Mouse (Mus musculus) common myeloid progenitor, adult 5-6 weeks (primary cell): ENCODE measurements around the gene Oat. TPM values are rescaled to one million over a fixed set of nuclear protein-coding genes. Genes with fewer than 3 reads are reported as not detected.

Source experiments
- ATAC-seq: replicated peaks from 2 replicates; pipeline ENCODE4 v1.8.0; 2016; ENCODE audit warnings: low read depth, mild to moderate bottlenecking, moderate TSS enrichment, inconsistent platforms; ENCODE audit not compliant: poor library complexity, severe bottlenecking
- total RNA-seq: library from RNA; stranded (forward); fragments of 200-1000, 187-1606 nt; gene quantifications from 2 replicates; pipeline ENCODE4 v1.2.3, GENCODE M21; 2017

Oat gene
- total RNA-seq, 1 experiment from 2014 or later = 117 TPM

DNA sequence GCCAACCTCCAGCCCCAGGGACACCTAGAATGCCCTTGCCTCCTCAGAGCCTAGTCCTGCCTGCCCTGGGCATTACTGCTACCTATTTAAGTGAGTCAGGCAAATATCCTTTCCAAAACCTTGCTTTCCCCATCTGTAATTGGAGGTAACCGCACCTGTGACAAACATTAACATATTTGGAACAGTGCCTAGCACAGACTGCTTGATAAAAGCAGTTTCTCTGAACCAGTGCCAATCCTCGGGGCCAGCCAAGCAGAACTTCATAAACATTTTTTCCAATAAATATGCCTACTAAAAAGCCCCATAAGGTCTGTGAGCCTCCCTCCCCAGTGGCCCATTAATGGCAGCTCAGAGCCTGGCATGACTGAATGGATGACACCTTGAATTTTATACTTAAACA lies 22.1 kb downstream of the Oat start:
- ATAC-seq = no peak

DNA sequence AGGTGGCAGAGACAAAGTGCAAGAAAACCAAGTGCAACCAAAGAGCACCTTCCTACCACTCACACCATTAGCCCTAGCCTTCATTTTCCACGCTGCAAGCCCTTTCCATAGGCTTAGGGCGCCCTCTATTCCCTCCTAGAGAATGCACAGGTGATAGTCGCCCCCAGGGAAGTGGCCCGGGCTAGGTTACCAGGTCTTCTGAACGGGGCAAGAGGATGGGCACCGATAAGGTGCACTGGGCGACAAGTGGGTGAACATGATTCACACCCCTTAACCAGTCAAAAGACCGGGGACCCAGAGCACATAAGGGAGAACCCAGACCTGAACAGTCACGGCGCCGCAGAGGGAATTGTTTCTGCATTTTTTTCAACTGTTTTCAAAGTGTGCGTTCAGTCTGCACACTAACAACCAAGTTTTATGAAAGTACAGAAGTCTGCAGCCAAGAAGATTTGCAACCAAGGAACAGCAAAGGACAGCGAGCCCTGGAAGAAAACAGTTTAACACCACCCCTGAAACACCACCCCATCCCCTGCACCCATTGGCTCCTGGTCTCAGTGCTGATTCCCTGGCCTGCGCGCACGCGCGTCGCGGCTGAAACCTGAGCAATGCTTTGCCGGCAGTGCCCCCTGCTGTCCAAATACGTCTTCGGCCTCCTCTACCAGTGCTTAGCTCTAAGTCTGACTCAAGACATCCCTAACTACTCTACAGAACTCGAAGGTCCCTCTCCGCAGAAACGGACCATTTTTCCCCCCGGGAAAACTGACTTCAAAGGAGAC lies 24.7 kb downstream of the Oat start:
- peak; percentile 97 for ATAC-seq

DNA sequence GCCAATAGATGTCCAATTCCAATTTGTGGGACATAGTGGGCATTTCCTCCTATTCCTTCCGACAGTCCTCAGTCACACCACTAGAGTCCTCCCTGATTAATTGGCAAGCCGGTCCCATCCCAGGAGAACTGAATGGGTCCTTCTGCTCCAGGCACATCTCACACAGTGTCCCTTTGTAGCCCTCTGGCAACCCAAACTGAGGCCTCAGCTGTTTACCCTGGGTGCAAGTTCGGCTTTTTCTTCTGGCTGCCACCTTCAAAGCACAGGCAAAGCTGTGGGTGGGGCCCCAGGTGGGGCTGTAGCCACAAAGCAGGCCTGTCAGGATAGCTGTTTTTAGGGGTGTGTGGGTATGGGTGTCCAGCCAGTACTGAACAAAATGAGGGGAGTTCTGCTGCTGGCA lies 29.1 kb downstream of the Oat start:
- ATAC-seq = no peak

DNA sequence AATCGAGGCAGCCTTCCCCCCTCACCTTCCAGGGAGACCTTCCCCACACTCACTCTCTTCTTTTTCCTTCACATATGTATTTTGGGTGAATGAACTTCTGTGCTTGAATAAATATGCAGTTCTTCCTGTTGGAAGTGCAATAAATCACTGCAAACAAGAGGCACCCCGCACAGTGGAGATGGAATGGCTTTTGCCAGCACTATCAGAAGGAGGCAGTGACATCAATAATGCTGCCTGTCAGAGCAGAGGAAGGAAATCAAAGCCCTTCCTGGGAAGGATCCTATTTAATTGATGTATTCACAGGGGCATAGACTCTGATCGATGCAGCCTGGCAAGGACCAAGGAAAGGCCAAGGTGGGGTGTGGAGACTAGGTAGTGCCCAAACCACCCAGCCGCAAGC lies 33.8 kb downstream of the Oat start:
- ATAC-seq = no peak

DNA sequence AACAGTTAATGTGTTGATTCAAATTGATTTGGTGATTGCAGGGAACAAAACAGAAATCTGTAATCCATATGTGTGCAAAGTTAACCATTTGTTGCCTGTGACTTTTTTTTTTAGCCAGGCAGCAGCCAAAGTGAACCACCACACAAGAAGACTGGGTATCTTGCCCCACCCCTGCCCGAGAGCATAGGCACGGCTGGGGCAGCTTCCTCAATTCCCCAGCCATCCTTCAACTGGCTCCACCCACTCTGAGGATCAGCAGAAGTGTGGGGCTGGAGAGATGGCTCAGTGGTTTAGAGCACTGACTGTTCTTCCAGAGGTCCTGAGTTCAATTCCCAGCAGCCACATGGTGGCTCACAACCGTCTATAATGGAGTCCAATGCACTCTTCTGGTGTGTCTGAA lies 34.6 kb downstream of the Oat start:
- ATAC-seq = peak; percentile 88

DNA sequence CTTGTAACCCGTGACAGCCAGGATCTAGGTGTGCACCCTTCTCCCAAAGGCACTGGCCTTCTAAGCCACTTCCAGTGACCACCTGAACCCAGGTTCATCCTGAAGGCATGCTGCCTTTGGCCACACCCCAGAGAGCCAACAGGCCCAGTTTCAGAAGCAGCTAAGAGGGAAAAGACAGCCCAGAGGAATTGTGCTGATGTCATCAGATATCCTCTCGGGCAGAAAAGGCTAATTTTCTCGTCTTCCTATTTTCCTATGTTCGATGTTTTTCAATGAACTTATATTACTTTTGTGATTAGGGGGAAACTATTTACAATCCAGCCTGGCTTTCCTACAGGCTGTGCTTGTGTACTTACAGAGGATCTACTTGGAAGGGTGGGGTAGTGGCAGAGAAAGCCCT lies 35.6 kb downstream of the Oat start:
- ATAC-seq = no peak

DNA sequence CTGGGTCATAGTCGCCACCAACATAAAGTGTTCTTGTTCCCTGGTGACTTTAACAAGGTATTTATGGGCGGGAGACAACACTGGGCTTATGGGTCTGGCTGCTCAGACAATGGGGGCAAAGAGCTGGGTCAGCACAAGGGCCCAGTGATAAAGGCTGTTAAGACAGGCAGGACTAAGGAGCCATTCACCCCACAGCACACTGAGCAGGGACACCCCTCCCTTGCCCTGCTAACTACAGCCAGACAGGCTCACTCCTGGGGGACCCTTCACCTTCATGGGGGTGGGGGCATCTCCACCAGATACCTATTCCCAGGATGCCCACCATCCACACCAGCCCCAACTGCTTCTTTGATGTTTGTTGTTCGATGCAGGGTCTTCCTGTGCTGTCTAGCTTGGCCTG lies 47.0 kb downstream of the Oat start:
- no peak for ATAC-seq

DNA sequence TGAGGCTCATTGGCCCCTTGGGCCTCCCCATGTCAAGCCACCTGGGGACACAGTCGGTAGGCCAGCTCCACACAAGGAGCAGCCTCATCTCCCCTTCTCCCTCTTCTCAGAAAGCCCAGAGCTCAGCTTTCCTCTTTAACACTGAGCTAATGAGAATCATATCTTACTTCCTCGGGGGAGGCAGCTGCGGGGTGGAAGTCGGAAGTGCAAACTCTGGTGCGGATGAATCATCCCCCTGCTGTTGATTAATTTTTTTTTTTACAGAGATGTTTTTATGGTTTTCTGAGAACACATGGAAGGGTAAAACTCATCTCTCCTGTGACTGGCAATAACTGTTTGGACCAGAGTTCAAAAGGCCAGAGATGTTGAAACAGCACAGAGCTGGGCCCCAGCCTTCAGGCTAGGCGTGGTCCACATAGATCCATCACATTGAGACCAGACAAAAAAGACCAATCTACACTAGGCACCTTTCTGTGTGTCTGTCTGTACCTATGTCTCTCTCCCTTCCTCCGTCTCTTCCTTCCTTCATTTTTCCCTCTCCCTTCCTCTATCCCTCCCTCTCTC lies 62.7 kb downstream of the Oat start:
- no peak for ATAC-seq

DNA sequence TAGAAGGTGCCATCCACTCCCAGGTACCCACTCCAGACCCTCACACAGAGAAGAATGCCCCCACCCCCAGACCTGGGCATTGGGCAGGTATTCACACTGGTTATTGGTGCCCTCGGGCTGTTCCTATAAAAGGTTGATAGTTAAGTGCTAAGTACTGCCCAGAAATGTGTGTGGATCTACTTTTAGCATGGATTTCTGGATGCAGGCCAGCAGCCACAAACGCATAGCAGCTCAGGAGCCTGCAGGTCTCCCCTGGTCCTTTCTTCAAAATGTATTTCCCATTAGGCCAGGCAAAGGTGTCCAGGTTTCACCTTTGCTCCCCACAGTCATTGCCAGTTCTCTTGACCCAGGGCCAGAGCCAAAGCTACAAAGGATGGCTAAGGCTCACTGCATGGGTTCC lies 67.1 kb downstream of the Oat start:
- ATAC-seq = no peak

Other genes with a start within 250 kb of the Oat start
- gene Nkx1-2, start 23.2 kb upstream of the Oat start, total RNA-seq = under 0.01 TPM in 1 of 2 replicates, not detected in the other
- gene Lhpp, start 34.2 kb upstream of the Oat start, total RNA-seq = 11.6 and 11.7 TPM in 2 replicates
- gene Fam53b, start 237.5 kb upstream of the Oat start, total RNA-seq = 10.6 and 19.9 TPM in 2 replicates